Mouse (Mus musculus) liver, embryonic 18 days (tissue): ENCODE results near the gene Lrrc56. TPM values are rescaled to one million over a fixed set of nuclear protein-coding genes. Genes with fewer than 3 reads are reported as not detected.

ENCODE experiments used
- polyA plus RNA-seq: library from polyadenylated mRNA; depleted of rRNA; stranded (reverse); fragments of >200 nt; gene quantifications from 2 replicates; pipeline ENCODE4 v1.2.3, GENCODE M21; 2012; rRNA removed

The Lrrc56 gene
- polyA plus RNA-seq: 3.1 and 3.4 TPM in 2 replicates

DNA sequence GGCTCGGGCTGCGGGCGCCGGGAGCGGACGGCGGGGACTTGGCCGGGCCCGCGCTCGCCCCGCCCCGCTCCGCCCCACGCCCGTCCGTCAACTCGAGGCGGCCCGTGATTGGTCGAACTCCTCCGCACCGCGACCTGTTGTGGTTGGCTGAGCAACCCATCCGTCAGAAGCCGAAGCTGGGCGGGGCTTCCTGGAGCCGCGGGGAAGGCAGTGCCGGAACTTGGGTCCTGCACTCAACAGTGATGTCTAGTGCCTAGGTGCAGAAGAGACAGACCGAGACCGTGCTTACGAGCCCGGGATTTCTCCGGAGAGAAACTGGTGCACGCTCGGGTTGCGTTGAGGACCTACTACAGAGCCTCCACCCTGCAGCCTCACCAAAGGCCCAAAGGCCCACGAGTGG lies at the start of gene Lrrc56, which contains the start of gene Hras:
Gene Lrrc56, plus strand, starts transcription at position 210 of the 400 bp plus-strand sequence.
Gene Hras, minus strand, starts transcription at position 58 of the 400 bp plus-strand sequence.

DNA sequence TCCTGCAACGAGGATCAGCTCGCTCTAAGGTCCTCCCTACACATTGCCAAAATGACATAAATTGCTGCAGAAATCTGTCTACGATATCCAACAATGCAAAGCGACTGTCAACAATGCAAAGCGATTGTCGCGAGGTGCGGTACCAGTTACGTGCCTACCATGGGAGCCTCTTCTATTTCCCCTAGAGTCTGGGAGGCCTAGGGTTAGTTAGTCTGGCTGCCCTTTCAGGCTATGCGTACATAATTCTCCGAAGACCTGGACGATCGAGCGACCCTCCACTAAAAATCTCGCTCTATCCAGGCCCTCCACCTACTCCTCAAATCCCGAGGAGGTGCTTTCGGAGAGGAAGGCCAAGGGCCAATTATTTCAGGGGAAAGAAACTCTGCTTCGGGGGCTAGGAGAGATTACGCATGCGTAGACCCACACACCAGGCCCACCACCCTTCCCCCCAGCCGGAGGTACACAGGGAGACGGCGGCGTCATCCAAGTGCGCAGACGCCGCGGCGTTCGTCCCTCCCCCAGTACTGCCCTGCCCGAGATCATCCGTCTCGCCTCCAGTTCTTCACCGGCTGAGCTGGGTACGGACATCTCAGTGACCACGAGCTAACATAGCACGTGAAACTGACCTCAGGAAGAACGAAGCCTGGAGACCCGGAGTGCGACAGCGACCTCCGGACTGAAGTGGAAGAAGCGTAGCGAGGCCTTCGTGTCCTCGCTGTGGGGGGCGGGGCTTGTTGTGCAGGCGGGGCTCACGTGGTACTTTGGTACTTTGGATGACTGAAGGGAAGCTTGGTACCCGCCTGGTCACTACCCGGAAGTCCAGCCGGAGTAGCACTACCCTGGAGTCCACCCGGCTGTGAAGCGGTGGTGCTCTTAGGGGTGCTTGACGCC lies 21.6 kb upstream of the Lrrc56 start, which contains the start of gene Rnh1:
Gene Rnh1, minus strand, starts transcription at position 742 of the 891 bp plus-strand sequence.

DNA sequence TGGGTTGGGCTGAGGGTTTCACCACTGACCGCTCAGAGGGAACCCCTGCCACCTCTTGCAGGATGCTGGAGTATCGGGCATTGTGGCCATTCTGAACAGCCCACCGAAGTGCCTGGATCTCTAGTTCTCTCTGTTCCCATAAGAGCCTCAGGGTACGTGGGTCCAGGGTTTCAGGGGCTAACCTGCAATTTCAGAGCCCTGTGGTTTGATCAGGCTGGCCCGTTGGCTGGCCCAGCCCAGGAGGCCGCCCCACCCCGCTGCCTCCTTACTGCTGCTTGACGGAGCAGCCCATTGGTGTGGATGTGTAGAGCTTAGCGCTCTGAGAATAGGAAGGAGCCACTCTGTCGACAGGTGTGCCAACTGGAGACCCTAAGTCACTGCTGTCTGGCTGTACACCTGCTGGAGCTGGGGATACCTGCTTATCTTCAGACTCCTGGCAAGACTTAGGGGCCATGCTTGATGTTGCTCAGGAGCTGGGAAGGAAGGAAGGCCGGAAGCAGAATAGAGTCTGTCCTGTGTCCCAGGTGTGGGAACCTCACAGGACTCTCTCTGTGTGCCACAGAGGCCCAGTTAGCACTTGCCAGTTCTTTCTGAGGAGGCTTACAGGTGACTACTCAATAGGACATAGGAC lies 19.8 kb downstream of the Lrrc56 start, which contains the start of gene Lmntd2:
Gene Lmntd2, minus strand, starts transcription at position 476 of the 631 bp plus-strand sequence.

DNA sequence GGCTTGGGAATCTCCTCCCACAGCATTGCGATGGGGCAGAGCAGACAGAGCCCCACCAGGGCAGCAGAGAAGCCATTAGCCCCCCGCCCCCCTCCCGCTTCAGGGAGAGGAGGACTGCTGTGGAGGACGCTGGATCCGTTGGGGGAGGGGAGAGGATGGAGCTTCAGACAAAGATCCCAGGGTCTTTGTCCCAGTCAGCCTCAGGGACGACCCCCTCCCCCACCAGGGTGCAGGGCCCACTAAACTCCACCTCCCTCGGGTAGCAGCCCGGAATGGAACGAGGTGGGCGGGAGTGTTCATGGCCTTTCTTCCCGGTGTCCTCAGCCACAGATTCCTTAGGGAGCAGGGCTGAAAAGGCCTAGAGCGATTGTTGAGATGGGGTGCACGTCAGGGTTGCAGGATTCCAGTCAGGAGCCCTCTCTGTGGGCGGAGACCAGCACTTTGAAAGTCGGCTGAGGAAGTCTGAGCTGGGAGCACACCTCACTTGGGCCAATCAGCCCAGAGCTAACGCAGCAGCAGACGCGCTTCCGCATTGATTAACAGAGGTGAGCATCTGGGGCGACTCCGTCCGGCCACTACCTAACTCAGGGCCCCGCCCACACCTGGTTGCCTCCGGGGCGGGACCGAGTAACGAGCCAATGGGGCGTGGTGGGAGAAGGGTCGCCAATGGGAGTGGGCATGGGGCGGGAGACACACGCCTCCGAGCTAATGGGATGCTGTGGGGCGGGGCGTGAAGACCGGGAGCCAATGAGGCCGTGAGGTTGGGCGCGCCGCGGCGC lies 21.3 kb downstream of the Lrrc56 start, which contains the start of gene Rassf7:
Gene Rassf7, plus strand, starts transcription at position 760 of the 779 bp plus-strand sequence.

DNA sequence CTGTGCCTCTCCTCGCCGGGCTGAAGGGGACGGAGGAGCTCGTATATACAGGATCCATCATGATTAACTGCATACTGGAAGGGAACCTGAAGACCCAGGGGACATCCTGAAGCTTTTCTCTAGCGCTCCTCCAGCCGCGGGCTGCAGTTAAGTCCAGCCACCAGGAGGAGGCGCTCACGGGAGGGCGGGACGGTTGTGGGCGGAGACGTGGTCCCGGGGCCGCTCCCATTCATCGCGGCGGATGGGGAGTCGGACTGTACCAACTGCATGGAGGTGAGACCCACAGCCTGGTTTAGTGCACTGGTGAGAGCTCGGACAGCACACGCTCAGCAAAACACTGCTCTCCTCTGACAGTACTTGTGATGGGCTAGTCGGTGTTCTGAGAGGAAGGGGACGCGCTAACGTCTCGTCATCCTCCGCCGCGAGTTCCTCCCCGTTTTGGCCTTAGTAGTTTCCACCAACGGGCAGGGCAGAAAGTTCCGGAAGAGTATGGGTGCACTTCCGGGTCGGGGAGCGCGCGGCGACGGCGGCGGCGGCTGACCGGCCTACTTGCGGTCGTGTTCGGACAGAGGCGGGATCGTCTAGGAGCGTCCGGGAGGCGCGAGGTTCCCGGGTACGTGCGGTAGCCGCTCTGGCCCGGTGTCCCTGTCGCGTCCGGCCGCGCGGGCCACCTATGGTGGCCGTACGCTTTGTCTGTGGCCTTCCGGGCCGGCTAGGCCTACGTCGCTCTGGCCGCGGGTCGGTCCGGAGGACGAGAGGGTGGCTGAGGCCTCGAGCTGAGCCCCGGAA lies 34.5 kb downstream of the Lrrc56 start, which contains the start of gene Phrf1:
Gene Phrf1, plus strand, starts transcription at position 506 of the 789 bp plus-strand sequence.

Other genes with a start within 250 kb of the Lrrc56 start
- gene Ifitm5, start 243.9 kb upstream of the Lrrc56 start, polyA plus RNA-seq: 0.67 and 0.85 TPM in 2 replicates
- gene Gm45717, start 238.2 kb upstream of the Lrrc56 start, polyA plus RNA-seq: 0.14 TPM in 1 of 2 replicates, not detected in the other
- 552 and 564 TPM in 2 replicates for gene Ifitm2, start 238.2 kb upstream of the Lrrc56 start, polyA plus RNA-seq
- 53.0 and 54.4 TPM in 2 replicates for gene Ifitm1, start 226.9 kb upstream of the Lrrc56 start, polyA plus RNA-seq
- 164 and 239 TPM in 2 replicates for gene Ifitm3, start 183.4 kb upstream of the Lrrc56 start, polyA plus RNA-seq
- 193 and 325 TPM in 2 replicates for gene Ifitm6, start 176.2 kb upstream of the Lrrc56 start, polyA plus RNA-seq
- not detected in 2 replicates for gene Gm17387, start 165.0 kb upstream of the Lrrc56 start, polyA plus RNA-seq
- 0.46 and 0.61 TPM in 2 replicates for gene B4galnt4, start 133.1 kb upstream of the Lrrc56 start, polyA plus RNA-seq
- 0.74 and 0.85 TPM in 2 replicates for gene Pkp3, start 115.9 kb upstream of the Lrrc56 start, polyA plus RNA-seq
- 17.1 and 19.8 TPM in 2 replicates for gene Sigirr, start 93.6 kb upstream of the Lrrc56 start, polyA plus RNA-seq
- 7.8 and 10.3 TPM in 2 replicates for gene Ano9, start 76.4 kb upstream of the Lrrc56 start, polyA plus RNA-seq
- gene Ptdss2, start 71.8 kb upstream of the Lrrc56 start, polyA plus RNA-seq: 41.9 and 44.3 TPM in 2 replicates
- 45.4 and 45.9 TPM in 2 replicates for gene Rnh1, start 21.3 kb upstream of the Lrrc56 start, polyA plus RNA-seq
- gene Hras, start 152 bp upstream of the Lrrc56 start, polyA plus RNA-seq: 39.5 and 41.3 TPM in 2 replicates
- gene Lmntd2, start 19.9 kb downstream of the Lrrc56 start, polyA plus RNA-seq: 2.5 and 2.6 TPM in 2 replicates
- 29.2 and 33.5 TPM in 2 replicates for gene Rassf7, start 21.7 kb downstream of the Lrrc56 start, polyA plus RNA-seq
- gene Phrf1, start 34.6 kb downstream of the Lrrc56 start, polyA plus RNA-seq: 6.8 and 9.2 TPM in 2 replicates
- gene Irf7, start 72.3 kb downstream of the Lrrc56 start, polyA plus RNA-seq: 54.2 and 82.1 TPM in 2 replicates
- 0.13 and 0.29 TPM in 2 replicates for gene Cdhr5, start 82.6 kb downstream of the Lrrc56 start, polyA plus RNA-seq
- gene Sct, start 85.0 kb downstream of the Lrrc56 start, polyA plus RNA-seq: 0.12 and 0.37 TPM in 2 replicates
- gene Drd4, start 97.8 kb downstream of the Lrrc56 start, polyA plus RNA-seq: not detected in 2 replicates
- 5.7 and 6.8 TPM in 2 replicates for gene Deaf1, start 133.5 kb downstream of the Lrrc56 start, polyA plus RNA-seq
- gene Tmem80, start 133.6 kb downstream of the Lrrc56 start, polyA plus RNA-seq: 11.9 and 13.7 TPM in 2 replicates
- gene Eps8l2, start 144.7 kb downstream of the Lrrc56 start, polyA plus RNA-seq: 35.8 and 50.7 TPM in 2 replicates
- gene Taldo1, start 198.0 kb downstream of the Lrrc56 start, polyA plus RNA-seq: 174 and 190 TPM in 2 replicates
- gene Gatd1, start 220.0 kb downstream of the Lrrc56 start, polyA plus RNA-seq: 16.5 and 18.5 TPM in 2 replicates
- 0.02 TPM in 2 replicates for gene Cend1, start 235.3 kb downstream of the Lrrc56 start, polyA plus RNA-seq
- 25.7 and 31.3 TPM in 2 replicates for gene Slc25a22, start 243.7 kb downstream of the Lrrc56 start, polyA plus RNA-seq
- gene Pidd1, start 249.9 kb downstream of the Lrrc56 start, polyA plus RNA-seq: 7.1 and 7.3 TPM in 2 replicates